Mouse (Mus musculus) E14TG2a.4 (cell line): Measurements from ENCODE around the gene H2-M5.

Source experiments
- CTCF ChIP-seq: conservative IDR thresholded peaks from 2 replicates; pipeline ENCODE4 v1.5.1; 2014; ENCODE audit warnings: low read length
- NANOG ChIP-seq: IDR thresholded peaks from 2 replicates; pipeline ENCODE4 v1.6.1; 2014; ENCODE audit warnings: borderline replicate concordance, low read length, mixed read lengths

- TF ChIP-seq CTCF, result no peak
- TF ChIP-seq NANOG, result no peak
These were observed 5.2 kb upstream of the H2-M5 start for GRCm38 (mm10) chr17:36994528-36994927.
